Mouse (Mus musculus): ENCODE data around the gene Ahrr. TPM values are rescaled to one million over a fixed set of nuclear protein-coding genes. Genes with fewer than 3 reads are reported as not detected.

The Ahrr gene
- polyA plus RNA-seq, 1 experiment from 2014 or later, result 0.54 TPM

Other genes starting within 250 kb of the Ahrr start
- 9.9 and 12.7 TPM in 2 replicates for gene Cep72, start 230.0 kb downstream of the Ahrr start, polyA plus RNA-seq (2015; fragmentation: Nextera tagmentation; extraction: Ambion mirVana)
- 8.5 and 10.3 TPM in 2 replicates for gene Slc9a3, start 170.9 kb downstream of the Ahrr start, polyA plus RNA-seq (2015; fragmentation: Nextera tagmentation; extraction: Ambion mirVana)
- gene Exoc3, start 83.6 kb downstream of the Ahrr start, polyA plus RNA-seq (2015; fragmentation: Nextera tagmentation; extraction: Ambion mirVana), result 58.8 and 66.4 TPM in 2 replicates
- gene Pdcd6, start 25.2 kb upstream of the Ahrr start, polyA plus RNA-seq (2015; fragmentation: Nextera tagmentation; extraction: Ambion mirVana), result 203 and 214 TPM in 2 replicates
- gene Sdha, start 57.9 kb upstream of the Ahrr start, polyA plus RNA-seq (2015; fragmentation: Nextera tagmentation; extraction: Ambion mirVana), result 404 and 405 TPM in 2 replicates
- gene Ccdc127, start 58.0 kb upstream of the Ahrr start, polyA plus RNA-seq (2015; fragmentation: Nextera tagmentation; extraction: Ambion mirVana), result 38.5 and 39.4 TPM in 2 replicates
- gene Lrrc14b, start 71.7 kb upstream of the Ahrr start, polyA plus RNA-seq (2015; fragmentation: Nextera tagmentation; extraction: Ambion mirVana), result not detected in 2 replicates
- 3.6 and 3.8 TPM in 2 replicates for gene Zfp72, start 98.5 kb upstream of the Ahrr start, polyA plus RNA-seq (2015; fragmentation: Nextera tagmentation; extraction: Ambion mirVana)
- gene Ftl1-ps1, start 107.4 kb upstream of the Ahrr start, polyA plus RNA-seq (2015; fragmentation: Nextera tagmentation; extraction: Ambion mirVana), result 90.8 and 94.4 TPM in 2 replicates
- 12.8 and 15.2 TPM in 2 replicates for gene Zfp825, start 201.7 kb upstream of the Ahrr start, polyA plus RNA-seq (2015; fragmentation: Nextera tagmentation; extraction: Ambion mirVana)

Data from intestine, embryonic 16.5 days (tissue).